Mouse (Mus musculus): ENCODE data around the gene Tmem53. TPM values are rescaled to one million over a fixed set of nuclear protein-coding genes. Genes with fewer than 3 reads are reported as not detected.

Tmem53 gene
- polyA plus RNA-seq, 1 experiment: not detected

DNA sequence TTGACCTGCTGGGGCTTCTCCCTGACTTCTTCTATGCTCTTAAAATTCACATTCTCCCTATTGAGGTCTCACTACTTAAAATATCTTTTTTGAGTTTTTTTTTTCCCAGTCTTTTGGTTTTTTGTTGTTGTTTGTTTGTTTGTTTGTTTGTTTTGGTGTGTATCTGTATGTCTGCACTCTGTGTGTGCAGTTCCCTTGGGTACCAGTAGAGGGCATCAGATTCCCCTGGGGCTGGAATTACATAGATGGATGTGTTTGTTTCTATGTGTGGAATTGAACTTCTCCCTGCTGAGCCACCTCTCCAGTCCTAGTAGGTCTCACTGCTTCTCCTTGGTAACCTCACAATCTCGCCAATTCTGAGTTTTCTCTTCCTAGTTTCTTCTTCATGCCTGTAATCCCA is 57.7 kb downstream of the Tmem53 start:
- no peak overlapping the region for H3K4me3 ChIP-seq (ENCODE audit: insufficient read depth, low read length)
- no peaks in the 10 kb centered on the region for H3K4me1 ChIP-seq (ENCODE audit: control insufficient read depth, insufficient read depth, low read length)
- TF ChIP-seq CTCF (IDR thresholded peaks at IDR 0.05; ENCODE audit: low read depth, low read length) (no peak), POLR2A (IDR thresholded peaks at IDR 0.05; ENCODE audit: borderline replicate concordance, low read depth, low read length) (no peak)
- H3K27ac ChIP-seq (ENCODE audit: insufficient read depth, low read depth, low read length): no peak overlapping the region

DNA sequence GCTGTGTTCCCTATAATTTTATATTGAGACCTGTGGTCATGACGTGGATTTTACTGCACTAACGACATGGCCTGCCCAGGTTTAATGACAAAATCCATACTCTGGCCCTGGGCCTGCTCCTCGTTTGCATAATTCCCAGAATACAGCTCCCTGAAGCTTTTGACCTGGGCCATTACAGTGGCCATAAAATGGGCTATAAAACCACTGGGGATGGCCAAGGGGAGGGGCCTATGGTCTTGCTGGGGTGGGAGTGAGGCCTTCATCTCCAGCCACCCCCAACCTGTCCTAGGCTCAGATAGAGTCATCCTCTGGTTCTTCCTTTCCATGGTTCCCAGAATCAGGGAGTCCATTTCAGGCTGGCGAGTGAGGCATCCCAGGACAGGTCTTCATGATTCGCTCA is 60.1 kb downstream of the Tmem53 start:
- Histone ChIP-seq H3K27ac (ENCODE audit: insufficient read depth, low read depth, low read length) (no peak overlapping the region), H3K4me1 (ENCODE audit: control insufficient read depth, insufficient read depth, low read length) (no peaks in the 10 kb centered on the region), H3K4me3 (ENCODE audit: insufficient read depth, low read length) (no peak overlapping the region)
- TF ChIP-seq CTCF (IDR thresholded peaks at IDR 0.05; ENCODE audit: low read depth, low read length) (no peak), POLR2A (IDR thresholded peaks at IDR 0.05; ENCODE audit: borderline replicate concordance, low read depth, low read length) (no peak)

GRCm38 (mm10) chr4:117312416-117313084 is 60.8 kb downstream of the Tmem53 start:
- no peak for TF ChIP-seq CTCF (IDR thresholded peaks at IDR 0.05; ENCODE audit: low read depth, low read length)
- TF ChIP-seq POLR2A (IDR thresholded peaks at IDR 0.05; ENCODE audit: borderline replicate concordance, low read depth, low read length): no peak
- no peak overlapping the region for H3K27ac ChIP-seq (ENCODE audit: insufficient read depth, low read depth, low read length)
- no peak overlapping the region for H3K4me3 ChIP-seq (ENCODE audit: insufficient read depth, low read length)

DNA sequence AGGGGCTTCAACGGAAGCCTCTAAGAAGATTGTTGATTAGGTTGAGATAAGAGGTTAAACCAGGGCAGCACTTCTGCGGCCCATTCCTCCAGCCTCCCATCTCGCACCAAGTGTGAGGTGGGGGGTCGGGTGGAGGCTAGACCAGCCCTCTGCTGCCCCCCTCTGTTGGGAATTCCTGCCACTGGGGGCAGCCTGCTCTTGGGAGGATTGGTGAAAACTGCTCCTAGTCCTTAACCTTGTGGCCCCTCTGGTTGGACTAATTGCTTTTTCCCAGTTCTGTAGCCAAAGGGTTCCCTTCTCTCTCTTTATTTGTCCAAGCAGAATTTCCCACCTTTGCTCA is 61.3 kb downstream of the Tmem53 start:
- no peak overlapping the region for H3K4me3 ChIP-seq (ENCODE audit: insufficient read depth, low read length)

More at GRCm38 (mm10) chr4:117312416-117313084, 60.8 kb downstream of the Tmem53 start:
- no peaks in the 10 kb centered on the region for H3K4me1 ChIP-seq (ENCODE audit: control insufficient read depth, insufficient read depth, low read length)

GRCm38 (mm10) chr4:117314849-117315500 is 63.2 kb downstream of the Tmem53 start:
- Histone ChIP-seq H3K4me1 (ENCODE audit: control insufficient read depth, insufficient read depth, low read length) (no peaks in the 10 kb centered on the region), H3K4me3 (ENCODE audit: insufficient read depth, low read length) (no peak overlapping the region), H3K27ac (ENCODE audit: insufficient read depth, low read depth, low read length) (no peak overlapping the region)
- TF ChIP-seq CTCF (IDR thresholded peaks at IDR 0.05; ENCODE audit: low read depth, low read length): no peak
- TF ChIP-seq POLR2A (IDR thresholded peaks at IDR 0.05; ENCODE audit: borderline replicate concordance, low read depth, low read length): no peak

More for the DNA sequence above, 61.3 kb downstream of the Tmem53 start:
- H3K27ac ChIP-seq (ENCODE audit: insufficient read depth, low read depth, low read length): no peak overlapping the region
- TF ChIP-seq CTCF (IDR thresholded peaks at IDR 0.05; ENCODE audit: low read depth, low read length) (no peak), POLR2A (IDR thresholded peaks at IDR 0.05; ENCODE audit: borderline replicate concordance, low read depth, low read length) (no peak)
- no peaks in the 10 kb centered on the region for H3K4me1 ChIP-seq (ENCODE audit: control insufficient read depth, insufficient read depth, low read length)

GRCm38 (mm10) chr4:117316800-117317199 is 65.0 kb downstream of the Tmem53 start:
- Histone ChIP-seq H3K4me1 (ENCODE audit: control insufficient read depth, insufficient read depth, low read length) (no peaks in the 10 kb centered on the region), H3K4me3 (ENCODE audit: insufficient read depth, low read length) (no peak overlapping the region), H3K27ac (ENCODE audit: insufficient read depth, low read depth, low read length) (no peak overlapping the region)
- no peak for TF ChIP-seq CTCF (IDR thresholded peaks at IDR 0.05; ENCODE audit: low read depth, low read length)
- no peak for TF ChIP-seq POLR2A (IDR thresholded peaks at IDR 0.05; ENCODE audit: borderline replicate concordance, low read depth, low read length)

- Histone ChIP-seq H3K4me3 (ENCODE audit: insufficient read depth, low read length) (no peak overlapping the region), H3K4me1 (ENCODE audit: control insufficient read depth, insufficient read depth, low read length) (no peaks in the 10 kb centered on the region), H3K27ac (ENCODE audit: insufficient read depth, low read depth, low read length) (no peak overlapping the region)
- TF ChIP-seq CTCF (IDR thresholded peaks at IDR 0.05; ENCODE audit: low read depth, low read length) (no peak), POLR2A (IDR thresholded peaks at IDR 0.05; ENCODE audit: borderline replicate concordance, low read depth, low read length) (no peak)
Measured at GRCm38 (mm10) chr4:117317701-117318190, 66.0 kb downstream of the Tmem53 start.

Other genes starting within 250 kb of the Tmem53 start
- gene Eif2b3, start 232.5 kb upstream of the Tmem53 start, polyA plus RNA-seq (2012; ENCODE audit: insufficient read depth, insufficient read length, missing spikeins): 8.1 and 8.5 TPM in 2 replicates
- gene Ptch2, start 155.9 kb upstream of the Tmem53 start, polyA plus RNA-seq (2012; ENCODE audit: insufficient read depth, insufficient read length, missing spikeins): not detected in 2 replicates
- 4.3 and 4.8 TPM in 2 replicates for gene Btbd19, start 126.2 kb upstream of the Tmem53 start, polyA plus RNA-seq (2012; ENCODE audit: insufficient read depth, insufficient read length, missing spikeins)
- 2.2 and 4.4 TPM in 2 replicates for gene Tctex1d4, start 125.2 kb upstream of the Tmem53 start, polyA plus RNA-seq (2012; ENCODE audit: insufficient read depth, insufficient read length, missing spikeins)
- gene Plk3, start 118.0 kb upstream of the Tmem53 start, polyA plus RNA-seq (2012; ENCODE audit: insufficient read depth, insufficient read length, missing spikeins): 2.9 and 3.3 TPM in 2 replicates
- gene Rps8, start 95.7 kb upstream of the Tmem53 start, polyA plus RNA-seq (2012; ENCODE audit: insufficient read depth, insufficient read length, missing spikeins): 1,158 and 1,548 TPM in 2 replicates
- gene Kif2c, start 69.3 kb upstream of the Tmem53 start, polyA plus RNA-seq (2012; ENCODE audit: insufficient read depth, insufficient read length, missing spikeins): 17.2 and 20.5 TPM in 2 replicates
- gene Armh1, start 174 bp downstream of the Tmem53 start, polyA plus RNA-seq (2012; ENCODE audit: insufficient read depth, insufficient read length, missing spikeins): not detected in 2 replicates
- 84.5 and 108 TPM in 2 replicates for gene Rnf220, start 245.1 kb downstream of the Tmem53 start, polyA plus RNA-seq (2012; ENCODE audit: insufficient read depth, insufficient read length, missing spikeins)

Measured in bone marrow macrophage, adult 2 months (primary cell).